Mouse (Mus musculus): ENCODE results near the gene Opn3.

- TF ChIP-seq POLR2A (IDR thresholded peaks at IDR 0.05; ENCODE audit: borderline replicate concordance, extremely low read depth, insufficient read depth, insufficient read length, poor library complexity, severe bottlenecking) = no peak
- TF ChIP-seq CTCF (IDR thresholded peaks at IDR 0.05; ENCODE audit: borderline replicate concordance, extremely low read depth, insufficient read depth, insufficient read length) = no peak
These were observed 32.7 kb downstream of the Opn3 start for GRCm38 (mm10) chr1:175659900-175660299.
